Mouse (Mus musculus) myocyte (in vitro differentiated cells): ENCODE data around the gene Ankrd12.

Source experiments
- CEBPB ChIP-seq: IDR thresholded peaks from 2 replicates; pipeline ENCODE4 v1.6.1; 2011; ENCODE audit warnings: mild to moderate bottlenecking, moderate library complexity; ENCODE audit not compliant: poor library complexity, insufficient read depth, severe bottlenecking
- E2F4 ChIP-seq: IDR thresholded peaks from one replicate; pipeline ENCODE4 v1.6.1; 2011; ENCODE audit warnings: mild to moderate bottlenecking, control low read depth, moderate library complexity; ENCODE audit not compliant: insufficient read depth
- MAX ChIP-seq: IDR thresholded peaks from one replicate; pipeline ENCODE4 v1.6.1; 2011; ENCODE audit warnings: low read depth, mild to moderate bottlenecking, control low read depth
- MYOG ChIP-seq, 3 experiments: IDR thresholded peaks; one replicate each; pipeline ENCODE4 v1.6.1; 2011; ENCODE audit warnings: control low read depth in 2 of 3, low read depth in 2 of 3, mild to moderate bottlenecking in 2 of 3; ENCODE audit not compliant: insufficient read length in 2 of 3, control insufficient read depth in 1 of 3, insufficient read depth in 1 of 3
- POLR2A ChIP-seq: IDR thresholded peaks from one replicate; pipeline ENCODE4 v1.6.1; 2011; ENCODE audit warnings: low read depth, mild to moderate bottlenecking, control low read depth, moderate library complexity; ENCODE audit not compliant: insufficient read length
- POLR2AphosphoS2 ChIP-seq: IDR thresholded peaks from one replicate; pipeline ENCODE4 v1.6.1; 2011; ENCODE audit warnings: low read depth, control low read depth; ENCODE audit not compliant: insufficient read length
- REST ChIP-seq: IDR thresholded peaks from one replicate; pipeline ENCODE4 v1.6.1; 2011; ENCODE audit warnings: mild to moderate bottlenecking, control low read depth, moderate library complexity; ENCODE audit not compliant: insufficient read depth, insufficient read length
- SRF ChIP-seq: IDR thresholded peaks from one replicate; pipeline ENCODE4 v1.6.1; 2011; ENCODE audit warnings: low read depth; ENCODE audit not compliant: control insufficient read depth, insufficient read length
- TCF12 ChIP-seq: IDR thresholded peaks from one replicate; pipeline ENCODE4 v1.6.1; 2011; ENCODE audit warnings: mild to moderate bottlenecking, control low read depth; ENCODE audit not compliant: poor library complexity, insufficient read depth, severe bottlenecking
- TCF3 ChIP-seq: IDR thresholded peaks from one replicate; pipeline ENCODE4 v1.6.1; 2011; ENCODE audit warnings: low read depth, control low read depth; ENCODE audit not compliant: insufficient read length
- USF1 ChIP-seq: IDR thresholded peaks from one replicate; pipeline ENCODE4 v1.6.1; 2011; ENCODE audit warnings: low read depth, mild to moderate bottlenecking, control low read depth, moderate library complexity

DNA sequence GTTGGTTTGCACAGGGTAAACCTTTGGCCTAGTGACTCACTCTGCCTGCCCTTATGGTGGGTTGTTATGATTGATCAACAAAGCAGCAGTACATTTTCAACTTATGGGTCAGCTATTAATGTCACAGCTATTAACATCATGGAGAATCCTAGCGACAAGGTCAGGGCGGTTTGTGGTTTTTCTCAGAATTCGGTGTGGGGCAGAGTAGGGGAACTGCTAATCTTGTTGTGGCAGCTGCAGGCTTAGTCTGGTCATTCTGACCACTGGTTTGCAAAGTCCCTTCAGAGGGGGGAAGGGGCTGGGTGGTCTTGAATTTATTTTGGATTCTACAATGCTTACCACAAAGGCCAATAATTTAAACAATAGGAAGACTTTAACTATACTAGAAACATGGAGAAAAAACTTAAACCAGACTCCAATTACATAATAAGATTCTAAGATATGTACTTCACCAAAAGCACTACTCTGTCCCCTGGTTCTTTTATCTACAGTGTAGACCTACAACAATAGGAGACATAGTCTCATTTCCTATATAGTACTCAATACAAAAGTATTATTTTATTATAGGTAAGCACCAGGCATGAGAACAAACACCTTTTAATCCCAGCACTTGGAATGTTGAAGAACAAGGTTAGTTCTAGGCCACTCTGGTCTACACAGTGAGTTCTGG lies 88.6 kb downstream of the Ankrd12 start:
- TF ChIP-seq POLR2A (no peak), USF1 (no peak), TCF12 (no peak), E2F4 (no peak), MAX (no peak), SRF (no peak), POLR2AphosphoS2 (no peak), TCF3 (no peak), MYOG (IDR thresholded peaks at IDR 0.05; ENCODE audit: control insufficient read depth in 1 of 3, insufficient read depth in 1 of 3, insufficient read length in 2 of 3, low read depth in 2 of 3) (peak in 2 of 3 experiments; percentile 32 to 39), REST (no peak), CEBPB (no peak)
